Mouse (Mus musculus): ENCODE measurements at regions not wholly inside any gene's neighbourhood (a gene's known extent, or its start where the extent isn't known, plus 50 kb on each side); places are given as distances from the start of the nearest gene placed in this dataset.
"Not testable (repeated sequence)": the region's sequence is repeated elsewhere in the genome, so short reads cannot be mapped to it uniquely, and the experiment has no call there.

DNA sequence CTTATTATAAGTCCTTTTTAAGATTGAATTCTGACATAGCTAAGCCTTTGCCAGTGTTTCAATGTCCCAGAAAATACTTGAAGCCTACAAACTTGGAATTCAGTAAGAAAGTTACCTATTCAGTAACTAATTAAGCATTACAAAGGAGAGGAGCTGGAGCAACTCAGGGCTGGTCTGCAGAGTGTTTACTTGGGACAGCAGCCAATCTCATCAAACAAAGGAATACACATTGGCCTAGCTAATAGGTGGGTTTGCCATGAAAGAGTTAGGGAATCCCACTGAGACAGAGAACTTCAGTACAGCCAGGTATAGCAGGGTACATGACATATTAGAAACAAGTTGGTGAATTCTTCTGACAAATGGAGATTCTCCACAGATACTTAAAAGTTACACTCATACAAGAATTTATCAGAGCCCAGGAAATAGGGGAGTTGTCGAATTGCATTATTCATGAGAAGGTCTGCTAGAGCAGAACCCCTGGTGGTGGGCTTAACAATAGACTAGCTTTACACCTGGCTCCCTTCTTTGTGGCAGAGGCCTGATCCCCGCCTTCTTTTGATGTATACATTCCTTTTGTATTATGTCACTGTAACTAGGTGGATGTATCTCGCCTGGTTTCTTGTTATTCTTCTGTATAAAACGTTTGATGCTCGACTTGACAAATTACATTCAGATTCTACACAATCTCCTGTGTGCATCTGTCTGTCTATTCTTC lies 525.2 kb downstream of the 4930447F04Rik start:
- not testable (repeated sequence) for DNase-seq (ENCODE audit: low spot score in 2 of 2)

DNA sequence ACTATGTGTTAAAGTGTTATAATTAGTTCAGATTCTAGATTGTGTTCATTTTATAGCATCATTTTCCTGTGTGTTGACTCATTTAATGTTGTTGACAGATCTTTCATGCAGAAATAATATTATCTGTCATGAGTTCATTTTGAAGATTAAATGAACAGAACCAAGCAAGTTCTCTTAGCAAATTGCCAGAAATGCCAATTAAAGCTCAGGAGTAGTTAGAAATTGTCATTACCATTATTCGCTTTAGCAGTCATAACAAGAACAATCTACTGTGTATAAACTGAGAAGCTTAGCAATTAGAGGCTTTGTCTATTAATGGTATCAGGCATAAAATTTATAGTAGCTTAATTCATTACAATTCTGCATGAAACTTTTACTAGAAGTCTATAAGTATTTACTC lies 534.2 kb downstream of the 4930447F04Rik start:
- DNase-seq (ENCODE audit: low spot score in 2 of 2) = no peak

DNA sequence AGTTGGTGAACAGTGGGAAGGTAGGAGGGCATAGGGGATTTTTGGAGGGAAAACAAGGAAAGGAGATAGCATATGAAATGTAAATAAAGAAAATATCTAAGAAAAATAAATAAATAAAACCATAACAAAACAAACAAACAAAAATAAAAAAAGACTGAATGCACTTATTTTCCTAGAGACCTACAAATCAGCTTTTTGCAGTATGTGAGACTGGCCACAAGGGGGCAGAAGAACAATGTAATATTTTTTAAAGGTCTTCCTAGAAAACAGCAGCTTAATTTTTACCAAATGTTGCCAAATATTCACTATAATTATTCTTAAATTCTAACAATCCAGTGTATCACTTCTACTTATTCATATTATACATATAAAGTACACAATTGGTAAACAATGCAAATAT lies 569.4 kb downstream of the 4930447F04Rik start:
- DNase-seq (ENCODE audit: low spot score in 2 of 2) = peak in 1 of 2 experiments; percentile 10

DNA sequence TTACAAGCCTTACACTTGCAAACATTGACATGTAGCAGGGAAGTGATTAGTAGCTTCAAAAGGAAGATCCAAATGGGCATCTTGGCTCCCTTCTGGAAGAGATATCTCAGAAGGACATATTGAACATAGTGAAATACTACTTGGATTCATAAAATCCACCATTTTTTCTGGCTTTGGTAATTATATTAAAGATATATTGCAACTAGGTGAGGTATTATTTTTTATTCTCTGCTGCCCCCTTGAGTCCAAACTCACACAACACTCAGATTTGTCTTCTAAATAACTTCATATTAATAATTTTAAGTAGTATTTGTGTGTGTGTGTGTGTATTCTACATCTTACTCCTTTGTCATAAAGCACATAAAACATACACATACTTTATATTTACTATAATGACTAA lies 588.5 kb downstream of the 4930447F04Rik start:
- no peak for DNase-seq (ENCODE audit: low spot score in 2 of 2)

Measured in gastrocnemius, postnatal 4 days (tissue).